Mouse (Mus musculus): ENCODE data around the gene Cdkal1.

Cdkal1 gene

GRCm38 (mm10) chr13:29405316-29405715 is 450.2 kb downstream of the Cdkal1 start:
- no peak for DNase-seq (ENCODE audit: low read depth)

- no peak for DNase-seq (ENCODE audit: low read depth)
These were observed 452.3 kb downstream of the Cdkal1 start for GRCm38 (mm10) chr13:29403217-29403616.

GRCm38 (mm10) chr13:29402526-29403040 is 452.9 kb downstream of the Cdkal1 start:
- no peak for DNase-seq (ENCODE audit: low read depth)

GRCm38 (mm10) chr13:29399908-29400307 is 455.6 kb downstream of the Cdkal1 start:
- no peak for DNase-seq (ENCODE audit: low read depth)

GRCm38 (mm10) chr13:29398456-29398855 is 457.0 kb downstream of the Cdkal1 start:
- no peak for DNase-seq (ENCODE audit: low read depth)

- no peak for DNase-seq (ENCODE audit: low read depth)
These were observed 459.8 kb downstream of the Cdkal1 start for GRCm38 (mm10) chr13:29395694-29396093.

- DNase-seq (ENCODE audit: low read depth), result no peak
These were observed 465.4 kb downstream of the Cdkal1 start for GRCm38 (mm10) chr13:29390025-29390424.

- DNase-seq (ENCODE audit: low read depth), result no peak
These were observed 466.6 kb downstream of the Cdkal1 start for GRCm38 (mm10) chr13:29388918-29389317.

GRCm38 (mm10) chr13:29377572-29377971 is 477.9 kb downstream of the Cdkal1 start:
- DNase-seq (ENCODE audit: low read depth), result no peak

- DNase-seq (ENCODE audit: low read depth), result no peak
These were observed 483.6 kb downstream of the Cdkal1 start for GRCm38 (mm10) chr13:29371916-29372315.

- DNase-seq (ENCODE audit: low read depth), result no peak
These were observed 484.1 kb downstream of the Cdkal1 start for GRCm38 (mm10) chr13:29371466-29371771.

GRCm38 (mm10) chr13:29370731-29371465 is 484.6 kb downstream of the Cdkal1 start:
- DNase-seq (ENCODE audit: low read depth), result no peak

GRCm38 (mm10) chr13:29368806-29369205 is 486.7 kb downstream of the Cdkal1 start:
- no peak for DNase-seq (ENCODE audit: low read depth)

- DNase-seq (ENCODE audit: low read depth), result no peak
These were observed 490.4 kb downstream of the Cdkal1 start for GRCm38 (mm10) chr13:29364901-29365625.

- DNase-seq (ENCODE audit: low read depth), result no peak
These were observed 491.5 kb downstream of the Cdkal1 start for GRCm38 (mm10) chr13:29364009-29364408.

GRCm38 (mm10) chr13:29361842-29362241 is 493.6 kb downstream of the Cdkal1 start:
- no peak for DNase-seq (ENCODE audit: low read depth)

- no peak for DNase-seq (ENCODE audit: low read depth)
These were observed 494.6 kb downstream of the Cdkal1 start for GRCm38 (mm10) chr13:29360899-29361298.

GRCm38 (mm10) chr13:29359341-29359740 is 496.1 kb downstream of the Cdkal1 start:
- no peak for DNase-seq (ENCODE audit: low read depth)

GRCm38 (mm10) chr13:29357483-29357882 is 498.0 kb downstream of the Cdkal1 start:
- DNase-seq (ENCODE audit: low read depth), result no peak

GRCm38 (mm10) chr13:29356158-29356485 is 499.4 kb downstream of the Cdkal1 start:
- DNase-seq (ENCODE audit: low read depth), result no peak

GRCm38 (mm10) chr13:29355484-29356157 is 499.9 kb downstream of the Cdkal1 start:
- DNase-seq (ENCODE audit: low read depth), result no peak

GRCm38 (mm10) chr13:29354943-29355342 is 500.5 kb downstream of the Cdkal1 start:
- DNase-seq (ENCODE audit: low read depth), result no peak

- no peak for DNase-seq (ENCODE audit: low read depth)
These were observed 501.5 kb downstream of the Cdkal1 start for GRCm38 (mm10) chr13:29353888-29354415.

All from naive thymus-derived CD4-positive, alpha-beta T cell, adult 2 months (primary cell).